Mouse (Mus musculus): ENCODE data around the gene Flt4.

GRCm38 (mm10) chr11:49699079-49699478 is 90.0 kb downstream of the Flt4 start:
- no peak for TF ChIP-seq POLR2A (IDR thresholded peaks at IDR 0.05; ENCODE audit: insufficient read length, low read depth)
- no peak for TF ChIP-seq MAX (IDR thresholded peaks at IDR 0.05; ENCODE audit: low read depth)
- no peak for TF ChIP-seq E2F4 (IDR thresholded peaks at IDR 0.05; ENCODE audit: insufficient read depth)
